Mouse (Mus musculus) CD4-positive, CD25-positive, alpha-beta regulatory T cell, adult 4 months (primary cell): ENCODE measurements around the gene Glod4. TPM values are rescaled to one million over a fixed set of nuclear protein-coding genes. Genes with fewer than 3 reads are reported as not detected.

Experiments
- ATAC-seq: one replicate; pipeline ENCODE4 v1.8.0; 2017
- polyA plus RNA-seq, 2 experiments: library from polyadenylated mRNA; unstranded; fragments of 100-300 nt; shearing (Covaris generic); gene quantifications; one replicate each; pipeline ENCODE4 v1.2.1; 2017

Glod4 gene
- polyA plus RNA-seq, 2 experiments from 2014 or later: 78.6 to 89.4 TPM

DNA sequence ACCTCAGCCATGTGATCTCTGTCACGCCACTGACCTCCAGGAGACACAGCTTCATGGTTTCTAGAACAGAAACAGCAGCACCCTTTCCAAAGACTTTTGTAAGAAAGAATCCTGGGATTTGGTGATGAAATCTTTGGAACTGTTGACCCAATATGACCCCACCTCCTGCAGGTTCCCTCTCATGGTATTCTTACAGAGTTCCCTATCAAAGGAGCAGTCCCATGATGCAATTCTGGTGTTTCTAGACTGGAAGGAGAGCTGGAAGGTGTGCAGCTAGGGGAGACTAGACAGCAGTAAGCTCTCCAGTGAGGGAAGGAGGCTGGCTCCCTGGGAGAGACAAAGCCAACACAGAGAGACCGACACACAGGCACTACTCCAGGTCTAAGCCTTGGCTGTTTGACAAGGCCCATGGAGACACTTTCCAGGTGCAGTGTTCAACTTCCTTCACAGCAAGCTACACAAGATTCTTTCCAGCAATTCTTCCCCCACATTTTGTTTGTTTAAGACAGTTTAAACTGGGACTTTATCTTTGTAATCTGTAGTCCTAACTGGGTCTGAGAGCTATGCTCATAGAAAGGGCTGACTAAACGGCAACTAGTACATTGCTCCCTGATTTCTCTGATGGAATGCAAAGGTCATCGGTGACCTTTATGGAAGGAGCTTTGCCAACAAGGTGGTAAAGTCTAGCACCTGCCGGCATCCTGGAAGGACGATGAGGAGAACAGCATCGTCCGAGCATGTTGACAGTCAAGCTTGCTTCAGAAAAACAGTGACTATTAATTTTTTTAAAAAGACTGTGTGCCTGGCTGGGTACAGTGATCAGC lies 97.1 kb downstream of the Glod4 start:
- ATAC-seq: no peak

DNA sequence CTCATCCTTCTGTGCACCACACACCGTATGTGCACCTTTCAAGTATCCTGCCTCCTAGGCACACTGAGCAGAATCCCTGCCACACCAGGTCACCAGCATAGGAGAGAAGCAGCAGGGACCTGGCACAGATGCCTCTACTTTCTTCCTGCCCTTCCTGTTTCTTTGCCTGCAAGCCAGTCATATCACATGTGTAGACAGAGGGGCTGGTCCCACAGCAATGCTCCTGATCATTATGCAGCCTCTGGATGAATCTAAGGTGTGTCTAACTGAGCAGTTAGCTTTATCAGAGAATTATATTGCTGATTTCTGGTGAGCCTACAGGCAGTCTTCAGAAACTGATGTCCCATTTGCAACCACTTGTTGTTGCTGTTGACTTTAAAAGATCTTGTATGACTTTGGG lies 98.4 kb downstream of the Glod4 start:
- no peak for ATAC-seq

DNA sequence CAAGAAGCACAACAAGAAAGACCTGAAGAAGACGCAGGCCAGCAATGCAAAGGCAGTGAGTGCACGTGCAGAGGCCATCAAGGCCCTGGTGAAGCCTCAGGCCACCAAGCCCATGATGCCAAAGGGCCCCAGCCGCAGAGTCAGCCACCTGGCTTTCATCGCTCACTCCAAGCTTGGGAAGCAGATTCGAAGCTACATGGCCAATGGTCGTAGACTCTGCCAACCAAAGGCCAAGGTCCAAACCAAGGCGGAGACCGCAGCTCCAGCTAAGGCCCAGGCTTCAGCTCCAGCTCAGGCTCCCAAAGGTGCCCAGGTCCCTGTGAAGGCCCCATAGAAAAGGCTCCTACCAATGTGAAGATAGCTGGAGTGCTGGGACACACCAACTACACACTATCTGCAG lies 99.1 kb downstream of the Glod4 start:
- ATAC-seq: no peak

DNA sequence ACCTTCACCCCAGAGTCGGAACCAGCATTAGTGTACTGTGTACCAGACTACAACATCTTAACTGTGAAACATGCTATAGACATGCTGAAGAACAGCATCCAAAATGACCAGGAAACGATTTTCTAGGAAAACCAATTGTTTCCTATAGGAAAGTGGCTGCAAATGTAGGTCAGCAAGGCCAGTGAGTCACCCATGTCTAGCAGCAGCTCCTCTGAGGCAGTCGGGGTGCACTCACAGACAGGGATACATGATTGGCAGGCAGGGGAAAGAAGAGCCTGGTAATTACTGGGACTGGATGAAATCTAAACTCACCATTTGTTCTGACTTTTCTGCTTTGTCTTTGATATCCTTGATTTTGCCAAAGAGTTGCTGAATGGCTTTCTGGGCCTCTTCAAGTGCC lies 105.5 kb downstream of the Glod4 start:
- ATAC-seq: no peak

DNA sequence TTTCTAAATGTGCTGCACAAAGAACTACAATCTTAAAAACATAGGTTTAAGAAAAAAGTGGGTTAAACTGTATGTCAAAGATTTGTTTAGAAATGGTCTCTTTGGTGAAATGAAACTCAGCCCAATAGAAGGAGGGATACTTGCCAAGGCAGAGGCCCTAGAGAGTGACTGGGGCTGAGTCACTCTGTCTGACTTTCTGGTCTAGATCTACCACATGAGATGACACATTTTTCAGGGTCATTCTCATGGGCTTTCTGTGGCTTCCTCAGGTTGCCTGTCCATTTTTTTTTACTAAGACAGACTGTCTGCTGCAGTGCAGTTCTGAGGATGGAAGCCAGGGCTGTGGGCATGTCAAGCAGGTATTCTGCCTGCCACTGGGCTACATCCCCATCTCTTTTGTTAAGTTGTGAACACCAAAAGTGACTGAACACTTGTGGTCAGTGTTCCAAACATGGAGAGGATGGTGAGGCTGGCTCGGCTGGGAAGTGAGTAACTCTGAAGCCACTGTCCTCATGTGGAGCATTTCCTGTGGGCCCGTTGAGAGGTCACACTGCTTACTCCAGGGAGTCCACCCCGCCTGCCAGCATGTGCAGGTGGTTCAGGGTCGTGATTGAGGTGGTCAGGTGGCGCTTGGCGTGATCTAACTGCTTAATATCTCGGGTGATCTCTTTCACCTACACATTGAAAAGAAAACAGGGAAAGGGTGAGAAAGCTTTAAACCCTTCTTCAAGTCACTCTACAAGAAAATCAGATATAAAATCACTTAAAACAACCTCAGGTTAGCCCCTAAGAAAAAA lies 107.7 kb downstream of the Glod4 start:
- ATAC-seq: no peak

DNA sequence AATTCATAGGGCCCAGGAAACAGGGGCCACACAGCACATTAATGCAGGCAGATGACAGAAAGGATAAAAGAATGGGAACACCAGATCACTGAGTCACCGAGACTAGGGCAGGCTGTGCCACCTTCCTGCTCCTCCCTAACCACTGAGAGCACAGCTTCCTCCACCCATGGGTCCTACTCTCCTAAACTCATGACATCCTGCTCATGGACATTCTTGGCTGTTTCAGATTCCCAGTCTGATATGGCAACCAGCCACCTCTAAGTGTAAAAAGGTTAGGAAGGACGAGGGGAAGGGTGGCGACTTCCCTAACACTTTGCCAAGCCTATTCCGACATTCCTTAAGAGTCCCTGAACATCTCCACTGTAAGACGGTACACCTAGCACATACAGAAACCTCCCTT lies 112.7 kb downstream of the Glod4 start:
- no peak for ATAC-seq

DNA sequence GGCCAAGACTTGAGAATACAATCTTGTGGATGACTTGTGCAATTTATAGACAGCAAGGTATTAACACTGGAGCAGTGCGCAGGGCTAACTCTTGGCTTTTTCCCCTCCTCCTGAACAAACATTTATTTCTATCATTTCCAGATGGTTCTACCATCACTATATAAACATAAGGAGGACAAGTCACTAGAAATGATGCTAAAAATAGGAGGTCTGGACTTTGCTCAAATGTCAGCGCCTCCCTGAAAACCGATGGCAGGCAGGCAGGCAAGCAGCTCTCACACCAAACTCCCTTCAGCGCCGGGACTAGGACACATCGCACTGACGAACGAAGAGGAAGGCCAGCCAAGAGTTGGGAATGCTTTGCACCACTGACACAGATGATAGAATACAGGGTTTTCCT lies 118.1 kb downstream of the Glod4 start:
- ATAC-seq: no peak

DNA sequence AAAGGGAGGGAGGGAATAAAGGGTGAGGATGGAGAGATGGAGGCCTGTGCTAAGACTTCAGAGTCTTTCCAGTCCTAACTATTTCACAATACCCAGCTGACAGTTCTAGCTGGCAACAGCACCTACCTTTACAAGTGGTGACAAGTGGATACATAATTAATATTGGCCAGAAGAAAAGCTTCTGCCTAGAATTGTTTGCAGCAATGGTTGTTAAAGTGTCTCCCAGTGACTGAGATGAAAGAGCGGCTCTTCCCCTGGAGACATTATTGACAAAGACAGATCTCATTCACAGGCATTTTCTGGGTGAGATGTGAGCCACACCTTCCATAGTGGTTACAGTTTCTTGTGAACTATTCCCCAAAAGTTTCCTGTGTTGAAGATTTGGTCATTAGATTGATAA lies 120.0 kb downstream of the Glod4 start:
- ATAC-seq: no peak

DNA sequence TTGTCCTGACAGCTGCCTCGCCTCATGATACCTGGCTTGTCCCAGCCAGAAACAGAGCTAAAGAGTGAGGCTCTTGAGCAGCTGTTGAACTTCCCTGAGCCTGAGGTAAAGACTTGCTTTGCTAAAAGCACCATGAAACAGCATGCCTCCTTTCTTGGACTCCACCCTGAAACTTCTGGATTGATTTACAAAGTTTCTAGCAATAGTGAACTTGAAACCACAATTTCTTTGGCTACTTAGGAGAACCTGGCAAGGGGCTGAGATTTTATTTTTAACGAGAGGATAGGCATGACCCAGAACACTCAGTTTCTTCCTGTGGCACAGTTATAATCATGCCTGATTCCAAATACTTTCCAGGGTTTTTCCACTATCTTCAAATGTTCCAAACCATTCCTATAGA lies 121.0 kb downstream of the Glod4 start:
- no peak for ATAC-seq

DNA sequence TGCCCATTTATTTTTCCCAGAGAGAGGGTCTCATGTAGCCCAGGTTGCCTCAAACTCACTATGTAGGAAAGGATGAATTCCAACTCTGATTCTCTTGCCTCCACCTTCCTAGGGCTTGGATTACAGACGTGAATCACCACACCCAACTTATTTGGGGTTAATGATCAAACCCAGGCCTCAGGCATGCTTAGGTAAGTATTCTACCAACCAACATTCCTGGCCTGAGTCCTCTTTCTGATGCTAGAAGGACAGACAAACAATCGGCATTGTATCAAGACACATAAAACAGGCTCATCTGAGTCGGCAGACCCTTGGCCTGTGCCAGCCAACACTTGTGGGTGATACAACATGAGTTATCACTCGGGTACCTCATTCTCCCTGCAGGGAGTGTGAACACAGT lies 122.4 kb downstream of the Glod4 start:
- no peak for ATAC-seq

DNA sequence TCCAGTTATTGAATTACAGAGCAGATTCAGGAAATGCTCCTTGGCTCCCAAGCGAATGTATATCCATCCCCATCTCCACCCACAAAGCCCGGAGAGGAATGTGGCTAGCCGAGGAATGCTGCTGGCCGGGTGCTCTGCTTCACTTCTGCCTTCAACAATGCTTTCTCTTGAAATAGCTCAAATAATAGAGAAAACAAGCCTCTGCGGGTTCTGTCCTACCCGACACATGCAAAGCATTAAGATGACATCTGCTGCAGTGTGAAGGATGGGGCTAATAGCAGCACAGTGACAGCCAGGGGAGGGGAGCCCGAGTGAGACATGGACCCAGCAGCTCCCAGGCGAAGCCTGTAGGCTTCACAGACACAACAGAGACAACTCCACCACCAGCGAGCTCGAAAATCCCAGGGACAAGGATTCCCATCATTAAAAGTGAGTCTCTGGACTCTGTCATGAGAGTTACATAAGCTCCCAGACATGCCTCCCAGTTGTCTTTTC lies 123.1 kb downstream of the Glod4 start:
- no peak for ATAC-seq

DNA sequence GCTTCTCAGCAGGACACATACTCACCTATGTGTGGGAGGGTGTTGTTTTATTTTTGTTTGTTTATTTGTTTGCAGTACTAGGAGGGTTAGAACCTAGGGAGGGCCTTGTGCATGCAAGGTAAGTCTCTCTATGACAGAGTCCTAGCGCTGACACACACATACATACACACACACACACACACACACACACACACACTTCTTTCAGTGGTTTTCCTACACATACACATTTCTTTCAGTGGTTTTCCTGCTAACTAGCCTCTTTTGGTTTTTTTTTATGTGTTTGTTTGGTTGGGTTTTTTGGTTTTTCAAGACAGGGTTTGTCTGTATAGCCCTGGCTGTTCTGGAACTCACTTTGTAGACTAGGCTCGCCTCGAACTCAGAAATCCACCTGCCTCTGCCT lies 133.1 kb downstream of the Glod4 start:
- ATAC-seq: no peak

DNA sequence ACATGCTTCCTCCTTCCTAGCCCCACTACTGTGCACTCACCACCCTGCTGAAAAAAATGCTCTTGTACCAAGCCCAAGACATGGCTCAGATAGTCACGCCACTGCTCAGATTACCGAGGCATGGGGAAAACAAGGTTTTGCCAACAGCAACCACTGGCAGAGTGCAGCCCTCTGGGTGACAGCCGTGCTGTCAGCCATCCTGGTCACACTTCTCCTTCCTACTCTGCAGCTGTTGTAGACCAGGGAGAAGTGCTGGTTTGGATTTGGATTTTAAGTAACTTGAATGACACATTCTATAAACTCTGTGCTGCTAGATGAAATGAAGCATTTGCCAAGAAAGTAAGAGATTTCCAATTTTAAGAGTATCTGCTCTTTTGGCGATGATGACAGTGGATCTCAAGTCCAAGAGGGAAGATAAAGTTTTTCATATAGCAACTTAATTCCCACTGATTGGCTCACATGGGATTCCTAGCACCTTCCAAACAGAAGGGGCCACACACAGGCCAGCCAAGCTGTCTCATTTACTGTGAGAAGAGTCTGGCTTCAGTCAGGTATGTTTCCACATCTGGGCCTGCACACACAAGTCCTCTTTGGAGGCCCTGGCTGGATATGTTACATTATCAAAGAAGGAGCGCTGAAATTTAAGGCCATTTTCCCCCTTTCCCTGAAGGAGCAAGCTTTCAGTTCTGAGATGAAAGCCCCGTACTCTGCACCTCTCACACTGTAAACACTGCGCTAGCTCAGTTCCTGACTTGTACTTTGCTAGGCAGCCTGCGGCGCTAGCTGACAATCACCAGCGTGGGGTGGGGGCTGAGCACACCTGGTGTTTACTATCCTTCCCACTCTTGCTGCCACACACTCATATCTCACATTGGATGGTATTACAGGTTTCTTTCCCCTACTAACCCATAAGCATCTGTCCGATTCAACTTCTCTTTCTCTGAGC lies 136.7 kb downstream of the Glod4 start:
- no peak for ATAC-seq

DNA sequence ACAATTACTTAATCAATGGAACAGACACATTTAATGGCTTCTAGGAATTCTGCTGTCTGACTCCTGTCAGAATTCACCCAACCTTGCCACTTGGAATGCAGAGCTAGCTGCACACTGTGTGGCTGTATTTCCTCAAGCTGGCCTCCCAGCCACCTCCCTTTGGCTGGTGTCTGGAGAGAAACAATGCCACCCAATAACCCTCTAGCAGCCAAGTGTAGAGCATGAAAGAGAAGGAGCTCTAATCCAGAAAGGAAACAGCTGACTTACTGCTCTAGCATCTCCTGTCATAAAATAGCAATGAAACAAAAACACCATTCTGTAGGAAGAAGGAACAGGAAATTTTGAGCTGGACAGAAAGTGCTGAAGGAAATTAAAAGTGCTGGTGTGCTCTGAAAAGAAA lies 142.4 kb downstream of the Glod4 start:
- no peak for ATAC-seq

DNA sequence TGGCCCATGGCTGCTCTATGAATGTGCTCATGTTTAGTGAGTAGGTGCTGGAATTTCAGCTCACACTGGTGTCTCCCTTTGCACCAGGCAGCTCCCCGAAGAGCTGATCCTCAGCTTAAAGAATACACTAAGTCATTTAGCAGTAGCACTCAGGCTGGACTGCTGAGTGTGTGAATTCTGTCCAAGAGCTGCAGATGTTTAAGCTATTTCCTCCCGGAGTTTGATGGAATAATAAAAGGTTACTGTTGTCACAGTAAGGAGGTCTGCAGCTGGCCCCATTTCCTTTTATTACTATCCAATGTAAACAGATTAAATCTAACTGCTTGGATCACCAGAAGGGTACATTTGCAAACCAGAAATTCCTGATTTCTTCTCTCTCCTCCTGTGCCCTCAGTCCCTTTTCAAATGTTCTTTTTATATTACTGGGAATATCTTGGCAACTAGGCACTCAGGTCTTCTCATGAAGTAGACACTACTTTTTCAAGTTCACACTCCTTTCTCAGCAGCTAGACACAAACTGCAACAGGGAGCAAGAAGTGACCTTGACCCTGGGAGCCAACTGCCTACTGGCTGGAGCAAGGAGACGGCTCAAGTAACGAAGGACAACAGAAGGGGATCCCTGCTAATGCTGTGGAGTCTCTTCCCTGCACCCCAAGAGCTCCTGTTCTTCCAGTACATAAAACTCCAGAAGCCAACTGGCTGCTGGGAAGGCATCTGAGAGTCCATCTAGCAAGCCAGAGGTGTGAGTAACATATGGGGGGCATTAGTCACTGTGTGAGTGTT lies 144.1 kb downstream of the Glod4 start:
- no peak for ATAC-seq

DNA sequence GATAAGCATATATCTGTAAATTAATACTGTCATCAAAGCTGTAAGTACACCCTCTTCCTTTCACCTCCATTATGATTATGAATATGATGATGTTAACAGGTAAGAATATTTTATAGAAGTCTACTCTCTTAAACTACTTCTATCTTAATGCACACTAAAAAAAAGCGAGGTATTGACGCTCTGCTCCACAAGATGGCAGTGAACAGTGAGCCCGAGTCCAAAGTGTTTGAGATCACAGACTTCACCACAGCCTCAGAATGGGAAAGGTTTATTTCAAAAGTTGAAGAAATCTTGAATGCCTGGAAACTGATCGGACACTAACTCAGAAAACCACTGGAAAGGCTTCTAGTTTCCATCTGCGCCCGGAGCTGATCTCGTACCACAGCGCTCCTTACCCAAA lies 149.9 kb downstream of the Glod4 start:
- ATAC-seq: no peak

DNA sequence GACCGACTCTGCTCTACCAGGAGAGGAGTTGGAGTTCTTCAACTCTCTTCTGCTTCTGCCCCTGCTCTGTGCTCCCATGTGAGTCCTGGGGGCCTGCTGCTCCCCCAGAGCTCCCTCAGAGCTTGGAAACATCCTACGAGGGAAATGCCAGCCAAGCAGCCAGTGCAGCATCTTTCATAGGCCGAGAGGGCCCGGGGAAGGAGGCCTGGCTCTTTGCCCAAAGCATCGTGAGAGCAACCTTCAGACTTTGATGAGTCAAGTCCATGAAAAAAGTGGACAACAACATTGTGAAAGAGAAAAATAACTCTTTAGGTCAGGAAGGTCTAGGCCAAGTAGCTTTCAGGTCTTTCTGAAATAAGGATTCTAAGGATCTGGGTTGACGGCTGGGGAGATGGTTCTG lies 153.7 kb downstream of the Glod4 start:
- ATAC-seq: no peak

DNA sequence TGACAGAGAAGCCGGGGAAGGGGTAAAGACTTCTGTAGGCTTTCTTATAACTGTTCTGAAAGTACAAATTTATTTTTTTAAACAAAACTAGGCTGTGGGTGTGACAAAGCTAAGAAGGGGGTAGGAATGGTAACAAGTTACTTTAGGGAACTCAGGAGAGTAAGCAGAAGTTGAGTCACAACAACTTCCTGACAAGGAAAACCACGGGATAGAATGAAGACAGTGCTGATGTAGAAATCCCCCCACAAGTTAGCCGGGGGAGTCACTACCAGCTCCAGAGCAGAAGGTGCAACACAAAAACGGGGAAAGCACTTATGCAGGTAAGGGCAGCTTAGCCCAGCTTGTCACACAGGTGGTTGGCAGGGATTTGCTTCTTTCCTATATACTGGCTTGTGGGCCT lies 155.0 kb downstream of the Glod4 start:
- ATAC-seq: no peak

DNA sequence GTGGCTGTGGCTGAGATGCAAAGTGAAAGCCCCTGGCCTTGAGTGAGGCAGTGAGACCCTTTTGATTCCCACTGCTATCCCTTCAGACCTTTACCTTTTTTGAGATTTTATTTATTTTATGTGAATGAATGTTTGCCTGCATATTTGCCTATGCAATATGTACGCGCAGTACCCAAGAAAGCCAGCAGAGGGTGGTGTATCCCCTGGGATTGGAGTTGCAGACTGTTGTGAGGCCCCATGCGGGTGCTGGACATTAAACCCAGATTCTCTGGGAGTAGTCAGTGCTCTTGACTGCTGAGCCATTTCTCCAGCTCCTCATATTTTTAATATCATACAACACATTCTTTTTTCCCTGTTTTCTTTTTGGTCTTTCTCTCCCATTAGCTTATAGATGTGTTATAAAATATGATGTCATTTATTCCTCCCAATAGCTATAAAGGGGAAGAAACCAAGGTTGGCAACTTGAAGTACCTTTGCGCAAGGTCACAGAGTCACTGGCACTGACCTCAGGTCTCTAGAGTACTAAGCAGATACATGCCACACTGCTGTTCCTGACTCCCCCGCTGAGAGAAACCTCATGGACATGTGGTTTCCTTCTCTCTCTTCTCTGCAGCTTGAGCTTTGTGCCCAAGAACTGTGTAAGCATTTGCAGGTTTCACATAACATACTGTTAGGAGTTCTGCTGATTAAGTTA lies 157.5 kb downstream of the Glod4 start:
- no peak for ATAC-seq

DNA sequence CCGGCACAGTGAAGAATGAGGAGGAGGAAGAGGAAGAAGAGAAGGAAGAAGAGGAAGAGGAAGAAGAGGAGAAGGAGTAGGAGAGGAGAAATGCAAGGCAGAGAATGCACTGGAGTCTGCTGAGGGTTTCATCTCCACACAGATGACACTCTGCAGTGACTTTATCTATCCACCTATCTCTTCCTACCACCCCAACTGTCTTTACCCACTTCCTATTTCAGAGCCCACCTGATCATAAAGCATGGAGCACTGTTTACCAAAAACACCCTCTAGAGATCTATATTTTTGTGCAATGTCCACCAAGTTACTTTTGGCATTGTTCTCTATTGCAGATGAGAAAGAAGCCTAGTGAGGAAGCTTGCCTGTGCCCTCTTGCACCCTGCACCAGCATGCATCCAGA lies 158.6 kb downstream of the Glod4 start:
- ATAC-seq: no peak

DNA sequence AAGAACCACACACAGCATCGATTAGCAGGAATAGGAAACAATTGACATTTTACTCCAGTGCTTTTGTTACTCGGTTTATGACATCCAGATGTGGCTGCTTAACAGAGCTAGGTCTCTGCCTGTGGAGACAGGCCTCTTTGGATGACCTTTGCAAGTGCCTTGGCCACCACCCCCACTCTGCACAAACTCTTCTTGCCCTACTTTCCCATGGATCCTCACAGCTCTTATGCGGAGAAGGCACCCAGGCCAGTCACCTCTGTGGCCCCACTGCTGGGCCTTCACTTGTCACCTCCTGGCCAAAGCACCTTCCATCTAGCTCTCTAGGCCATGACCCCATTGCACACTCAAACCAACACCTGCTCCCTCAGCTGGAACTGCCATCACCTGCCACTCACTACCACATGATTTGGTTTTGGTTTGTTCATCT lies 159.6 kb downstream of the Glod4 start:
- ATAC-seq: no peak
